In genomic region chr7:63520299-63520698, GRCm38 (mm10) we compare ENCODE assay signal across 25 mouse cellular contexts.
DNase-seq lines count a peak whose midpoint lies in the region; ATAC-seq and TF ChIP-seq lines count a peak whose summit lies in the region.
"Had no signal": no experiment of that assay in that cellular context is flagged by ENCODE, and none has a peak within 500 bp of the region (broad histone marks: within the 10 kb centered on the region; RNA-seq: fewer than 3 reads in every experiment).

No protein-coding gene starts in this region.

- H3K9me3 ChIP-seq in hindbrain, postnatal 0 days (ENCODE audit: low read length), result no peaks in the 10 kb centered on the region
- no peaks in the 10 kb centered on the region for H3K9me3 ChIP-seq in midbrain, embryonic 15.5 days
- H3K9me3 ChIP-seq: embryonic facial prominence, embryonic 15.5 days; forebrain, embryonic 10.5 days; heart, embryonic 10.5 days; hindbrain, embryonic 12.5 days had no signal

- ATAC-seq in frontal cortex, adult (ENCODE audit: low TSS enrichment), result peak; percentile 52
- ATAC-seq in hindbrain, postnatal 0 days, result no peak
- no peak for ATAC-seq in midbrain, embryonic 15.5 days (replicated peaks)
- ATAC-seq: activated CD4-positive, CD25-positive, alpha-beta regulatory T cell, adult 4 months; forebrain, postnatal 0 days; hindbrain, embryonic 16.5 days; Patski had no signal

- no peak for TF ChIP-seq CTCF in hindbrain, postnatal 0 days (IDR thresholded peaks at IDR 0.05; ENCODE audit: low read depth)

- DNase-seq in frontal cortex, postnatal 36 days (ENCODE audit: low spot score in 2 of 2), result no peak
- peak; percentile 87 for DNase-seq in cerebellum, adult 11 months
- peak; percentile 91 for DNase-seq in cerebellum, adult 8-10 months
- peak; percentile 73 to 88 for DNase-seq in cerebellum, postnatal 14 days
- no peak for DNase-seq in hindbrain, postnatal 0 days (ENCODE audit: low spot score)
- DNase-seq in lung, postnatal 25 days (ENCODE audit: low spot score), result no peak
- DNase-seq: adrenal gland, postnatal 14 days; embryo, embryonic 11 days; forebrain, postnatal 0 days; gastrocnemius, postnatal 10 days; heart, adult 18-20 months; heart, postnatal 10 days; heart, postnatal 4 days; kidney, adult 11 months; kidney, adult 9 months had no signal

- no peak overlapping the region for H3K4me2 ChIP-seq in hindbrain, postnatal 0 days (ENCODE audit: low read depth, low read length)
- no peak overlapping the region for H3K4me2 ChIP-seq in midbrain, embryonic 15.5 days
- H3K4me2 ChIP-seq: embryonic facial prominence, embryonic 15.5 days; hindbrain, embryonic 12.5 days had no signal

- no peaks in the 10 kb centered on the region for H3K36me3 ChIP-seq in hindbrain, postnatal 0 days (ENCODE audit: insufficient read depth, low read length)
- no peaks in the 10 kb centered on the region for H3K36me3 ChIP-seq in midbrain, embryonic 15.5 days (replicated peaks)
- H3K36me3 ChIP-seq: embryonic facial prominence, embryonic 15.5 days; forebrain, embryonic 10.5 days; heart, embryonic 10.5 days; hindbrain, embryonic 12.5 days had no signal

- no peak overlapping the region for H3K9ac ChIP-seq in hindbrain, postnatal 0 days (replicated peaks; ENCODE audit: low read length)
- no peak overlapping the region for H3K9ac ChIP-seq in midbrain, embryonic 15.5 days
- H3K9ac ChIP-seq: embryonic facial prominence, embryonic 15.5 days; forebrain, postnatal 0 days; hindbrain, embryonic 12.5 days had no signal

- no peaks in the 10 kb centered on the region for H3K27me3 ChIP-seq in hindbrain, postnatal 0 days (ENCODE audit: insufficient read depth, low read length)
- no peaks in the 10 kb centered on the region for H3K27me3 ChIP-seq in midbrain, embryonic 15.5 days (replicated peaks)
- H3K27me3 ChIP-seq: embryonic facial prominence, embryonic 15.5 days; hindbrain, embryonic 12.5 days had no signal

- no peak overlapping the region for H3K27ac ChIP-seq in hindbrain, postnatal 0 days
- H3K27ac ChIP-seq in midbrain, embryonic 15.5 days, result no peak overlapping the region
- H3K27ac ChIP-seq: embryonic facial prominence, embryonic 15.5 days; forebrain, embryonic 10.5 days; heart, embryonic 10.5 days; hindbrain, embryonic 12.5 days had no signal

- no peak overlapping the region for H3K4me3 ChIP-seq in hindbrain, postnatal 0 days (ENCODE audit: low read length)
- no peak overlapping the region for H3K4me3 ChIP-seq in midbrain, embryonic 15.5 days
- H3K4me3 ChIP-seq: embryonic facial prominence, embryonic 15.5 days; erythroblast, embryonic 14.5 days; forebrain, embryonic 10.5 days; heart, embryonic 10.5 days; hindbrain, embryonic 12.5 days had no signal

- 82% methylated on average over 1 of the region's 1 CpGs for WGBS in hindbrain, postnatal 0 days
- WGBS in midbrain, embryonic 15.5 days, result 79% methylated on average over 1 of the region's 1 CpGs

- H3K4me1 ChIP-seq in hindbrain, postnatal 0 days (ENCODE audit: insufficient read depth, low read length), result no peaks in the 10 kb centered on the region
- H3K4me1 ChIP-seq in midbrain, embryonic 15.5 days, result no peaks in the 10 kb centered on the region
- H3K4me1 ChIP-seq: embryonic facial prominence, embryonic 15.5 days; forebrain, embryonic 10.5 days; heart, embryonic 10.5 days; hindbrain, embryonic 12.5 days had no signal

Comparison
In these comparisons a context has a peak if more than half of its experiments do, and no peak if none do; other contexts are left out.
1. DNase-seq: peak in cerebellum, adult 11 months (single experiment), cerebellum, adult 8-10 months (single experiment) and cerebellum, postnatal 14 days (2 of 2); none in frontal cortex, postnatal 36 days (0 of 2), hindbrain, postnatal 0 days (single experiment) and lung, postnatal 25 days (single experiment).